Mouse (Mus musculus): ENCODE results near the gene Rtl4. TPM values are rescaled to one million over a fixed set of nuclear protein-coding genes. Genes with fewer than 3 reads are reported as not detected.

The Rtl4 gene
- polyA plus RNA-seq, 1 experiment from 2014 or later: 1.4 TPM

DNA sequence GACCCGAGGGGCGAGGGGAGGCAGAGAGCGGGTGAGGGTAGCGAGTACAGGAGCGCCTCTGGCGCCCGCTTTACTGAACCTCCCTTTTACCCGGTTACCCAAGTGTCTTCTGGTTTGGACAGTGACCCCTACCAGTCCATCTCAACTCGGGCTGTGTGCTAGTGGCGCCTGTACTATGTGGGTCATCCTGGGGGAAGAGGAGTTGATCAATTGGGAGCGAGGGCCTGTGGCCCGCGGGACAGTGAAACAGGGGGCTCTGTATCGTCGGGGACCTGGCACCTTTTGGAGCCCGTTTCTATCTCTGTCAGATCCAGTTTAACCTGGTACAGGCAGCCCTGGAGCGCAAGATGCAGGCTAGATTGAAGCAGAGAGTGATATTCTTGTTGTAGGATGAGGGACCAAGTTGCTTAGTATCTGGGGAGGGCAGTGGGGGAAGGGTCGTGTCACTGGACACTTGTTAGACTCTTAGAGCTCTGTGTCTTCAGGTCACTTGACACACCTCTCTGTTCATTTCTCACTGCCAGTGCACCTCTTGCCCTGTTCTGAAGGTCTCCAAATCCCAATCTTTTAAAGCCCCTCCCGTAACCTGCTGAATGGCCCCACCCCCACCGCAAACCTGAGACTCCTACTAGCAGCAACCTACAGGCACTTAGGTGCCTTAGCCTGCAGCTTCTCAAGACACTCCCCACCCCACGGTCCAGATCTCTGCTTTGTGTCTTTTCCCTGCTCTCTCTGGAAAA, 582 bp downstream of the Rtl4 start:
- H3K27me3 ChIP-seq (ENCODE audit: insufficient read depth, low read length): 0 out of 2 replicates have a peak, but pooled peaks cover 5% of the 10 kb centered on the region
- no peak for TF ChIP-seq CTCF (IDR thresholded peaks at IDR 0.05; ENCODE audit: low read depth)
- TF ChIP-seq EP300 (IDR thresholded peaks at IDR 0.05; ENCODE audit: low read depth): no peak
- WGBS (ENCODE audit: insufficient replicate concordance): 28% methylated on average over 15 of the region's 21 CpGs
- H3K9me3 ChIP-seq (ENCODE audit: low read length): no peaks in the 10 kb centered on the region
- ATAC-seq: peak; percentile 68
- DNase-seq: peak; percentile 13
- no peak overlapping the region for H3K27ac ChIP-seq (ENCODE audit: low read depth)
- H3K4me2 ChIP-seq (ENCODE audit: low read depth, low read length): peak overlapping the region; percentile 59
- no peak overlapping the region; the same call in 1 of the 2 replicates for H3K9ac ChIP-seq (replicated peaks)
- H3K36me3 ChIP-seq (replicated peaks; ENCODE audit: insufficient read depth, low read length): no peaks in the 10 kb centered on the region
- H3K4me1 ChIP-seq (ENCODE audit: insufficient read depth): no peaks in the 10 kb centered on the region
- peak overlapping the region; percentile 48 for H3K4me3 ChIP-seq (ENCODE audit: low read depth, low read length)

DNA sequence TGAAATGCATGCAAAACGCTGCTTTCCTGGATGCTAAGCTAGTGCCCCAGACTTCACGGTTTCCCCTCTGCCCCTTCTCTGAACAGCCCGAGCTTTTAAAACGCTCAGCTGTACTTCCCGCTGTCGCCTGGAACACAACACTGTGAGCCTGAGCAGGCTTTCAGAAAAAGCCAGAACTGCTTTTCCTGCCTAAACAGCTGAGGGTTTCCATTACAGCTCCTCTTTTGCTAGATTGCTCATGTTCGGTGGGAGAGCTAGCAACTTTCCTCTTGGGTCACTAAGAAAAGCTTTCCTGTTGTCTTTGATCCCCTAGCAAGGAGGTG, 1.1 kb downstream of the Rtl4 start:
- Histone ChIP-seq H3K27me3 (ENCODE audit: insufficient read depth, low read length) (0 out of 2 replicates have a peak, but pooled peaks cover 5% of the 10 kb centered on the region), H3K9ac (replicated peaks) (no peak overlapping the region), H3K27ac (ENCODE audit: low read depth) (no peak overlapping the region), H3K9me3 (ENCODE audit: low read length) (no peaks in the 10 kb centered on the region), H3K4me1 (ENCODE audit: insufficient read depth) (no peaks in the 10 kb centered on the region), H3K4me3 (ENCODE audit: low read depth, low read length) (peak overlapping the region; percentile 48), H3K36me3 (replicated peaks; ENCODE audit: insufficient read depth, low read length) (no peaks in the 10 kb centered on the region), H3K4me2 (ENCODE audit: low read depth, low read length) (peak overlapping the region; percentile 59)
- ATAC-seq (no peak), DNase-seq (no peak)
- TF ChIP-seq EP300 (IDR thresholded peaks at IDR 0.05; ENCODE audit: low read depth) (no peak), CTCF (IDR thresholded peaks at IDR 0.05; ENCODE audit: low read depth) (no peak)
- 17% methylated on average over 7 of the region's 7 CpGs for WGBS (ENCODE audit: insufficient replicate concordance)

DNA sequence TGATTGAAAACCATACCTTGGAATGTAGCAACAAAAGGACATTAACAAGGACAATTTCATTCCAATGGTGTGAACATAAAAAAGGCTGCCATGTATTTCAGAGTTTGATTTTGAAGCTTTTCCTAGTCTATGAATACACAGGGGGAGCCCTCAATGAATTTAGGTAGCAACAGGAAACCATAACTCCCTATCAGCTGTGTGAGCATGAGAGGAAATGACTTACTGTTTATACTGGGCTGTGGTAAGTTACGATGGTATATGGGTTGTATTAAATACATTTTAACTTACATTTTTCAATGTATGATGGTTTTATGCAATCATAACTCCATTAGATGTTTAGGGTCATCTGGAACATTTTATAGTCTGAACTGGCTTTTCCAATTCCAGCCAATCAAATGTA, 27.6 kb downstream of the Rtl4 start:
- Histone ChIP-seq H3K27me3 (ENCODE audit: insufficient read depth, low read length) (no peaks in the 10 kb centered on the region), H3K9me3 (ENCODE audit: low read length) (no peaks in the 10 kb centered on the region), H3K4me3 (ENCODE audit: low read depth, low read length) (no peak overlapping the region), H3K27ac (ENCODE audit: low read depth) (no peak overlapping the region), H3K36me3 (replicated peaks; ENCODE audit: insufficient read depth, low read length) (no peaks in the 10 kb centered on the region), H3K4me2 (ENCODE audit: low read depth, low read length) (no peak overlapping the region), H3K4me1 (ENCODE audit: insufficient read depth) (no peaks in the 10 kb centered on the region), H3K9ac (replicated peaks) (no peak overlapping the region)
- no peak for DNase-seq
- 55% methylated on average over 1 of the region's 1 CpGs for WGBS (ENCODE audit: insufficient replicate concordance)
- ATAC-seq: no peak
- TF ChIP-seq CTCF (IDR thresholded peaks at IDR 0.05; ENCODE audit: low read depth): no peak

DNA sequence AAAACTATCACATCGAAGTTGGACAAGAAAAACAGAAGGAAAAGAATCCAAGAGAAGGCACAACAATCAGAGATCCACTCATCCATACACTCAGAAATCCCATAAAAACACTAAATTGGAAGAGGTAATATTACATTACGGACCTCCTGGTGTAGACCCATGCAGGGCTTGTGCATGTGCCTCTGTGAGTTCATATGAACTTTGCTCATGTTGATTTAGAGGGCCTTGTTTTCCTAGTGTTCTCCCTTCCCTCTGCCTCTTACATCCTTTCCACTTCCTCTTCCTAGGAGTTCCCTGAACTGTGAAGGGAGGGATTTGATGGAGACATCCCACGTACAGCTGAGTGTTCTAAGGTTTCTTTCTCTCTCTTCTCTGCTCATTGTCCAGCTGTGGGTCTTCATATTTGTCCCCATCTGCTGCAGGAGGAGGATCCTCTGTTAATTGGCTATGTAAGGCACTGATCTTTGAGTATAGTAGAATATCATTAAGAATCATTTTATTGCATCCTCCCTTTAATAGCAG, 58.9 kb downstream of the Rtl4 start:
- no peak for ATAC-seq
- 51% methylated on average over 3 of the region's 3 CpGs for WGBS (ENCODE audit: insufficient replicate concordance)

DNA sequence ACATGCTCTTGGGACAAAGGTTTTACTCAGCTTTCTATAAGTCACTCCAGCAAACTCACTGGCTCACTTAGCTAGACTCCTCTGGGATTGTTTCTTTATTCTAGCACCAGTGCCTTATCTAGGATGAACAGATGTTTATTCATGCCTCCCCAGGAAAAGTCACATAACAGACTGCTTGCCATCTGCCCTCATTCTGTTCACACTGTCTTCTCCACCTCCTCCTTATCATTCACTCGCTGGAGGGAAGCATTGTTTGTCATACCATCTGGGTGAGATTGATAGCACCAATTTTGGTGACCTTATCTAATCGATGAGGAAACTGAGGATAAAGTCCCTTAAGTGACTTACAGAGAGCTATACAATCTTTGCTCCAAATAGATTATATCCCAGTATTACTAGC, 298.3 kb downstream of the Rtl4 start:
- Histone ChIP-seq H3K4me2 (ENCODE audit: low read depth, low read length) (no peak overlapping the region), H3K27me3 (ENCODE audit: insufficient read depth, low read length) (no peaks in the 10 kb centered on the region), H3K4me1 (ENCODE audit: insufficient read depth) (no peaks in the 10 kb centered on the region), H3K27ac (ENCODE audit: low read depth) (no peak overlapping the region), H3K9me3 (ENCODE audit: low read length) (no peaks in the 10 kb centered on the region), H3K9ac (replicated peaks) (no peak overlapping the region), H3K36me3 (replicated peaks; ENCODE audit: insufficient read depth, low read length) (no peaks in the 10 kb centered on the region), H3K4me3 (ENCODE audit: low read depth, low read length) (no peak overlapping the region)
- DNase-seq (no peak), ATAC-seq (no peak)
- TF ChIP-seq EP300 (IDR thresholded peaks at IDR 0.05; ENCODE audit: low read depth): no peak
- no peak for TF ChIP-seq CTCF (IDR thresholded peaks at IDR 0.05; ENCODE audit: low read depth)
- WGBS (ENCODE audit: insufficient replicate concordance): 31% methylated on average over 2 of the region's 2 CpGs

More for the DNA sequence above, 58.9 kb downstream of the Rtl4 start:
- H3K9ac ChIP-seq (replicated peaks): no peak overlapping the region
- H3K27me3 ChIP-seq (ENCODE audit: insufficient read depth, low read length): no peaks in the 10 kb centered on the region
- H3K27ac ChIP-seq (ENCODE audit: low read depth): no peak overlapping the region
- no peak overlapping the region for H3K4me2 ChIP-seq (ENCODE audit: low read depth, low read length)
- TF ChIP-seq EP300 (IDR thresholded peaks at IDR 0.05; ENCODE audit: low read depth) (no peak), CTCF (IDR thresholded peaks at IDR 0.05; ENCODE audit: low read depth) (no peak)
- no peak overlapping the region for H3K4me3 ChIP-seq (ENCODE audit: low read depth, low read length)
- no peaks in the 10 kb centered on the region for H3K9me3 ChIP-seq (ENCODE audit: low read length)
- H3K4me1 ChIP-seq (ENCODE audit: insufficient read depth): no peaks in the 10 kb centered on the region
- no peak for DNase-seq
- H3K36me3 ChIP-seq (replicated peaks; ENCODE audit: insufficient read depth, low read length): no peaks in the 10 kb centered on the region

DNA sequence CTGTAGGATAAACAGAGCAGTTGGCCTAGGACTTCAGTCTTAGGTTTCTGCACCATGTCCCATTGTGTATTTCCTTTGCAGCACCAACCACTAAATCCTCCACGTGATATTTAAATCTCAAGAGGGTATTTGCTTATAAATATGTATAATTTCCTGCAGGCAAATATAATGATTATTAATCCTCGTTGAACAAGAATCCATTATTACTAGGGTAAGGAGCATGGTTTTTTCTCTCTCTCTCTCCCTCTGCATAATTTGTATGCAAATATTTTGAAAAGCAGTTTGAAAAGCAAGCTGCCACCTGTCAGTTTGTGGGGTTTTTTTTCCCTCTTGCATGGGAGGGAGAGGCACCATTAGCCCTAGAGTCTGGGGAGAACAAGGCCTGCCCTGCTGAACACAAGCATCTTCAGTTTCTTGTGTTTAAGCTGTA, 376.8 kb downstream of the Rtl4 start:
- TF ChIP-seq EP300 (IDR thresholded peaks at IDR 0.05; ENCODE audit: low read depth): no peak
- no peak for TF ChIP-seq CTCF (IDR thresholded peaks at IDR 0.05; ENCODE audit: low read depth)
- no peak overlapping the region for H3K4me3 ChIP-seq (ENCODE audit: low read depth, low read length)
- DNase-seq (no peak), ATAC-seq (no peak)
- H3K4me1 ChIP-seq (ENCODE audit: insufficient read depth): no peaks in the 10 kb centered on the region
- no peaks in the 10 kb centered on the region for H3K27me3 ChIP-seq (ENCODE audit: insufficient read depth, low read length)
- no peak overlapping the region for H3K27ac ChIP-seq (ENCODE audit: low read depth)
- H3K4me2 ChIP-seq (ENCODE audit: low read depth, low read length): no peak overlapping the region
- H3K9ac ChIP-seq (replicated peaks): no peak overlapping the region
- no peaks in the 10 kb centered on the region for H3K36me3 ChIP-seq (replicated peaks; ENCODE audit: insufficient read depth, low read length)
- WGBS (ENCODE audit: insufficient replicate concordance): 55% methylated on average over 2 of the region's 2 CpGs
- H3K9me3 ChIP-seq (ENCODE audit: low read length): no peaks in the 10 kb centered on the region
